Mouse (Mus musculus) common myeloid progenitor, adult 5-6 weeks (primary cell): ENCODE results near the gene 1700109H08Rik. TPM values are rescaled to one million over a fixed set of nuclear protein-coding genes. Genes with fewer than 3 reads are reported as not detected.
"Not testable (repeated sequence)": the region's sequence is repeated elsewhere in the genome, so short reads cannot be mapped to it uniquely, and the experiment has no call there.

ENCODE experiments used
- ATAC-seq: replicated peaks from 2 replicates; pipeline ENCODE4 v1.8.0; 2016; ENCODE audit warnings: low read depth, mild to moderate bottlenecking, moderate TSS enrichment, inconsistent platforms; ENCODE audit not compliant: poor library complexity, severe bottlenecking
- total RNA-seq: library from RNA; stranded (forward); fragments of 200-1000, 187-1606 nt; gene quantifications from 2 replicates; pipeline ENCODE4 v1.2.3, GENCODE M21; 2017

The 1700109H08Rik gene
- total RNA-seq, 1 experiment from 2014 or later, result 15.8 TPM

GRCm38 (mm10) chr5:3597171-3597570 lies 25.8 kb downstream of the 1700109H08Rik start:
- ATAC-seq, result no peak

GRCm38 (mm10) chr5:3598766-3599165 lies 27.4 kb downstream of the 1700109H08Rik start:
- ATAC-seq, result no peak

DNA sequence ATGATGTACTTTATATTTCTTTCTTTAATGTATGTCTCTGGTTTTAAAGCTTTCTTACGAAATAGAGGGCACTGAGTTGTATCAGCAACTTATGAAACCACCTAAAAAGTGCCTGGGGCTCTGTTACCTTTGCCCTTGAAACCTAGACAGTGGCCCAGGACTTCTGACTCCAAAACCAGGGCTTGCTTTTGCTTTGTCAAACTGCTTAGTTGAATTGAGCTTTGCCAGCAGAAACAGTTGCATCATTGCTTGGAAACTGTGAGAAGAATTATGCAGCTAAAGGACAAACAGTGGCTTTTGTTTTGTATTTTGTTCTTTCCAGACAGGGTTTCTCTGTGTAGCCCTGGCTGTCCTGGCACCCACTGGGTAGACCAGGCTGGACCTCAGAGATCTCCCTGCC lies 28.9 kb downstream of the 1700109H08Rik start:
- ATAC-seq, result no peak

- ATAC-seq, result no peak
These were observed 29.4 kb downstream of the 1700109H08Rik start for GRCm38 (mm10) chr5:3600790-3601189.

DNA sequence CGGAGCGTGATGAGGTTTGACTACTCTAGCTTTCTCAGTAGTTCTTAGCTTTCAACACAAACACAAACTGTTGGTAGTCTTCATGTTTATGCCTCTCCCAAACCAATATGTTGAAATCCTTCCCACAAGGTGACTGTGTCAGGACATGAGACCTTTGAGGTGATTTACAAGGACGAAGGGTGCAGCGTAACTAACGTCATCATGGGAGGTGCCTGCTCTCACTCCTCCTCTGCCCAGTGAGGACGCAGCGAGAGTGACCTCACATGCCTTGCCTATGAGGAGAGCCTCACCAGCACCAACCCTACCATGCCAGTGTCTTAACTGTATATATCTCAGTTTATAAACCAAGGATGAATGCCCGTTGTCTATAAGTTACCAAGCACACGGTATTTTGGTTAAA lies 35.7 kb downstream of the 1700109H08Rik start:
- ATAC-seq, result no peak

DNA sequence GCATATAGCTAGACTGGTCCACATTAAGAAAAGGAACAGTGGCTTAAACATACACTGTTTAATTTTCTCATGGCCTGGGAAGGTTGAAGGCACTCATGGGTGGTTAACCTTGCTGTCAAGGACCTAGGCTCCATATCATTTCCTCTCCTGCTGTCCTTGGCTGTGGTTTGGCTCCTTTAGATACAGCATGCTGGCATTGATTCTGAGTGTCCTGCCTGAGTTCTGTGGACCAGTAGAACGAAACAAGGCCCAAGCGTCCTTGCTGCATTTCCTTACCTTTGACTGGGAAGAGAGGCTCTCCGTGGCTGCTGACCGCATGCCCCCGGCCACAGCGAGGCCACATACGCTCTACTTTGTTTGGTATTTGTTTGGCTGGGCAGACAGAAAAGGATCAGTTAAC lies 37.9 kb downstream of the 1700109H08Rik start:
- no peak for ATAC-seq

- ATAC-seq, result not testable (repeated sequence)
These were observed 40.5 kb downstream of the 1700109H08Rik start for GRCm38 (mm10) chr5:3611835-3612234.

DNA sequence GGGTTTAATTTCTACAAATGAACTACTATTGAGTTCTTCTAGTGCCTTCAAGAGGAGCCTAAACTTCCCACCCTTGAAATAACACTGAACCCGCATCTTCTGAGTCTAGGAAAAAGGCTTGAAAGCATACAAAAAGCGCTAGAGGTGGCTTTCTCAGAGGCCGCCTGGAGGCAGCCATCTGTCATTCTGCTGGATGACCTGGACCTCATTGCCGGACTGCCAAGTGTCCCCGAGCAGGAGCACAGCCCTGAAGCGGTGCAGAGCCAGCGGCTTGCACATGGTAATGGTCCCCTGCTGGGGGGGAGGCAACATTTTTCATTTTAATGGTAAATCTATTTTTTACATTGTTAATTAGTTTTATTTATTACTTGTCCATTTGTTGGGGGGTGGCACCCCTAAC lies 49.1 kb downstream of the 1700109H08Rik start:
- ATAC-seq, result no peak

GRCm38 (mm10) chr5:3630055-3630454 lies 58.7 kb downstream of the 1700109H08Rik start:
- ATAC-seq, result no peak

GRCm38 (mm10) chr5:3631512-3632271 lies 60.3 kb downstream of the 1700109H08Rik start:
- peak; percentile 39; the same call in 1 of the 2 replicates for ATAC-seq

DNA sequence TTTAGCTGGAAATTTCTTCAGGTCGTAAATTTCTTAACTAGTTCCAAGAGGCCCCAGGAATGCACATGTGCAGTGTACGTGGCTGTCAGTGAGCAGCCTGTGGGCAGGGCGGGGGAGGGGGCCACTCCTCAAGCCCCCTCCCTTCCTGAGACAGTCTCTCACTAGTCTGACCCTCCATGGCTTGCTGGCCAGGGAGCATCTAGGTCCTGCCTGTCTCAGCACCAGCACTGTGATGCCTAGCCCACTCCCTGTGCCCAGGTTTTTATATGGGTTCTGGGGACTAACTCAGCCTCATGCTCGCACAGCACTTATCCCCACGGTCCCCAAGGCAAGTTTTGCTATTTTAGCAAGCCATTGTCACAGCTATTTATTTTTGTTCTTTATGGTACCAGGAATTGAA lies 60.9 kb downstream of the 1700109H08Rik start:
- no peak for ATAC-seq

GRCm38 (mm10) chr5:3633315-3633714 lies 61.9 kb downstream of the 1700109H08Rik start:
- no peak for ATAC-seq

GRCm38 (mm10) chr5:3633951-3634350 lies 62.6 kb downstream of the 1700109H08Rik start:
- 0 out of 2 replicates have a peak, but pooled peaks have one; percentile 42 for ATAC-seq

Other genes with a start within 250 kb of the 1700109H08Rik start
- 277 and 295 TPM in 2 replicates for gene Cdk6, start 230.1 kb upstream of the 1700109H08Rik start, total RNA-seq
- gene Fam133b, start 27.7 kb upstream of the 1700109H08Rik start, total RNA-seq, result 168 and 180 TPM in 2 replicates
- gene Pex1, start 24.5 kb downstream of the 1700109H08Rik start, total RNA-seq, result 21.0 and 32.2 TPM in 2 replicates
- 37.9 and 38.6 TPM in 2 replicates for gene Rbm48, start 25.0 kb downstream of the 1700109H08Rik start, total RNA-seq
- gene Tmbim7, start 79.6 kb downstream of the 1700109H08Rik start, total RNA-seq, result 2.9 TPM in 1 of 2 replicates, not detected in the other
- 187 and 209 TPM in 2 replicates for gene Gatad1, start 85.6 kb downstream of the 1700109H08Rik start, total RNA-seq
- 43.5 and 68.3 TPM in 2 replicates for gene Ankib1, start 231.4 kb downstream of the 1700109H08Rik start, total RNA-seq
- 67.0 and 67.5 TPM in 2 replicates for gene Krit1, start 231.6 kb downstream of the 1700109H08Rik start, total RNA-seq